Mouse (Mus musculus) midbrain, embryonic 12.5 days (tissue): Measurements from ENCODE around the gene En1. TPM values are rescaled to one million over a fixed set of nuclear protein-coding genes. Genes with fewer than 3 reads are reported as not detected.

Source experiments
- ATAC-seq: fragments of 200-750 bp; cut with Nextera tagmentation; 2 replicates; pipeline ENCODE4 v1.8.0; 2017; ENCODE audit warnings: low read depth, moderate TSS enrichment, moderate library complexity; ENCODE audit not compliant: low FRiP score
- H3K27ac ChIP-seq: fragments of 300-500 bp; sonication (generic); replicated peaks from 2 replicates; pipeline ENCODE4 v1.5.1; 2016; ENCODE audit warnings: mild to moderate bottlenecking
- H3K27me3 ChIP-seq: fragments of 300-500 bp; sonication (generic); 2 replicates; pipeline ENCODE4 v1.6.1; 2016; ENCODE audit warnings: mild to moderate bottlenecking
- H3K36me3 ChIP-seq: fragments of 300-500 bp; sonication (generic); 2 replicates; pipeline ENCODE4 v1.6.1; 2016
- H3K4me1 ChIP-seq: fragments of 300-500 bp; sonication (generic); 2 replicates; pipeline ENCODE4 v1.6.1; 2016
- H3K4me2 ChIP-seq: fragments of 300-500 bp; sonication (generic); replicated peaks from 2 replicates; pipeline ENCODE4 v1.6.1; 2016; ENCODE audit warnings: mild to moderate bottlenecking, moderate library complexity
- H3K4me3 ChIP-seq: fragments of 300-500 bp; sonication (generic); 2 replicates; pipeline ENCODE4 v1.5.1; 2016; ENCODE audit warnings: mild to moderate bottlenecking
- H3K9ac ChIP-seq: fragments of 300-500 bp; sonication (generic); replicated peaks from 2 replicates; pipeline ENCODE4 v1.6.1; 2016; ENCODE audit warnings: mild to moderate bottlenecking, moderate library complexity
- H3K9me3 ChIP-seq: fragments of 300-500 bp; sonication (generic); 2 replicates; pipeline ENCODE4 v1.6.1; 2016; ENCODE audit warnings: mild to moderate bottlenecking
- WGBS: fragments of 180-500 bp; shearing (Covaris S2); methylation state at CpG from one replicate; pipeline ENCODE4 v1.1.7; 2016; 5-methylcytosine and 5-hydroxymethylcytosine counted together
- polyA plus RNA-seq: library from polyadenylated mRNA; unstranded; fragments of >200 nt; fragmentation: Nextera tagmentation; extraction: Ambion mirVana; gene quantifications from 2 replicates; pipeline ENCODE4 v1.2.1, GENCODE M21; 2016

The En1 gene
- polyA plus RNA-seq, 1 experiment from 2014 or later, result 10.3 TPM

DNA sequence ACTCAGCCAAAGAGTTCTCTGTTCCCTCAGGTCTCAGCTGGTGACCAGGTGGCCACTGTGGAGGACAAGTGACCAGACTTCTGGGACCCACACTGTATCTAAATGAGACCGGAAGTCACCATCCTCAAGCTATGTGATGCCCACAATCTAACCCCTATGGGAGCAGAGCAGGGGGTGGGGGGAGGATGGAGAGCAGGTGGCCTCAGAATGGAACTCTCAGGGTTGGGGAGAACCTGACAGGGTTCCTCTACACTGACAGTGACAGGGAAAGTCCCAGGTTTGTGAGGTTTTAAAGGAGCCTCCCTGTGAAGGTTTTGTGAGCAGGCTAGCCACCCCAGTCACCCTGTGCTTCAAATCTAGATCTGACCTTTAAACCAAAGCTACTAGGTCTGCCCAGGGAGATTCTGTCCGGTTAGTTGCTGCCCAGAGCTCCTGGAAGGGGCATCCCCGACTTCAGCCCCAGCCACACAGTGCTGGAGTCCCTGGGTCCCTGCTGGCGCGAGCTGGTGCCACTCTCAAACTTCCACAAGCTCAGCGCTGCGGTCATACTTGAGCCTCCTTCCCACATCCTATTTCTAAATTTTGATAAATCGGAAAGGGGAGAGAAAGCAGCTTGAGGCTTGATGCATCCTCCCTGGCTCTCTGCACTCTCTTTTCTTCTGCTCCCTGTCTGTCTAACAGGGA, 8.8 kb upstream of the En1 start:
- Histone ChIP-seq H3K4me1 (0 out of 2 replicates have a peak, but pooled peaks cover 4% of the 10 kb centered on the region), H3K9ac (no peak overlapping the region), H3K4me3 (no peak overlapping the region), H3K27me3 (peaks cover 96% of the 10 kb centered on the region), H3K4me2 (no peak overlapping the region), H3K27ac (no peak overlapping the region), H3K9me3 (no peaks in the 10 kb centered on the region), H3K36me3 (no peaks in the 10 kb centered on the region)
- WGBS, result 19% methylated on average over 8 of the region's 8 CpGs
- no peak for ATAC-seq

DNA sequence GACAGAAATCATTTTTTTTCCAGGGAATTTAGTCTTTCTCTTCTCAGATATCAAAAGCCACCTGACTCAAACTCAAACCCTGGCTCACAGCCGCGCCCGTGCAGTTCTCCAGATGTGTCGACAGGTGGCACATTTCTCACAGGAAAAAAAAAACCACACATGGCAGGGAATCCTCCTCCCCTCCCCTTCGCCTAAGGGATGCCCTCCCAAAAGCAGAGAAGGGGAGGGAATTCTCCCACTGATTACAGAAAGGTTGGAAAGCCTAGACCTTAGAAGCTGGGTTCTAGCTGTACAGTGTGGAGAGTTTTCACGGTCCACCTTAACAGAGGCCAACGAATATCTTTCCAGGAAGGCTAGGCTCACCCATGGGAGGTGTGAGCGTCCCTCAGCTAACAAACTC, 7.6 kb upstream of the En1 start:
- under 1% methylated on average over 8 of the region's 8 CpGs for WGBS
- peaks cover 98% of the 10 kb centered on the region for H3K27me3 ChIP-seq
- H3K4me2 ChIP-seq, result 0 out of 2 replicates have a peak overlapping the region, but pooled peaks have one; percentile 13
- no peaks in the 10 kb centered on the region for H3K36me3 ChIP-seq
- H3K9me3 ChIP-seq, result no peaks in the 10 kb centered on the region
- no peak overlapping the region for H3K27ac ChIP-seq
- H3K4me3 ChIP-seq, result no peak overlapping the region
- H3K9ac ChIP-seq, result no peak overlapping the region
- H3K4me1 ChIP-seq, result 0 out of 2 replicates have a peak, but pooled peaks cover 4% of the 10 kb centered on the region
- ATAC-seq, result peak; percentile 11; the same call in 1 of the 2 replicates

DNA sequence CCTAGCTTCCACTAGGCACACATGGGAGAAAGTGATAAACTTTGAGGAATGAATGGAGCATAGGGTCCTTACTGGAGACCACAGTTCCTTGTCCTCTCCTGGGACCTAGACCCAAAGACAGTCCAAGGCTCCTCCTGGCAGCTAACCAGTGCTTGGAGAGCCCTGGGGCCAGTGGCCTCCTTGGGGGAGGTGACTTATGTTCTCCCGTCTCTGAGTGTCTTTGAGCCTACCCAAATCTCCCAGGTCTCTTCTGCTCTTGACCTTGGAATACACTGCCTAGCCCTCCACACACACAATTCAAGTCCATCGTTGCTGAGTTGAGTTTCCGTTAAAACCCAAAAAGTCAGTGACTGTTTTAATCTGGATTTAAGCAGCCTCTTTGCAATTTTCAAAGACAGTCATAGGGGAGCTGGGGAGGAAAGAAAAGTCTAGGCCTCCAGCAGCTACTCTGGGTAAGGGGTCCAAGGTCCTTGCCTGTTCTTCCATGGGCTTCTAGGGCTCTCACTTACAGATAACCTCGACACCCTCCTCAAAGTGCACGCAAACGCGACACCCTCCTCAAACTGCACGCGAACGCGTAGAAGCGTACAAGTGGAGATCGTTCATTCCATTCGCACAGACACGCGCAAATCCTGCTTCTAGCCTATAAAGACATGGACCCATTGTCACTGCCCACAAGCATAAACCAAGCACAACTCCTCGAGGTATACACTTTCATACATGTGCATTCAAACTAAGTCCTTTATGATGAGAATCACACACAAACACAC, 6.6 kb upstream of the En1 start:
- no peak for ATAC-seq
- H3K4me1 ChIP-seq, result 0 out of 2 replicates have a peak, but pooled peaks cover 4% of the 10 kb centered on the region
- H3K36me3 ChIP-seq, result no peaks in the 10 kb centered on the region
- peaks cover 100% of the 10 kb centered on the region for H3K27me3 ChIP-seq
- no peaks in the 10 kb centered on the region for H3K9me3 ChIP-seq
- WGBS, result 3% methylated on average over 17 of the region's 17 CpGs
- no peak overlapping the region for H3K9ac ChIP-seq
- H3K27ac ChIP-seq, result no peak overlapping the region
- peak overlapping the region; percentile 35 for H3K4me3 ChIP-seq
- peak overlapping the region; percentile 77 for H3K4me2 ChIP-seq

DNA sequence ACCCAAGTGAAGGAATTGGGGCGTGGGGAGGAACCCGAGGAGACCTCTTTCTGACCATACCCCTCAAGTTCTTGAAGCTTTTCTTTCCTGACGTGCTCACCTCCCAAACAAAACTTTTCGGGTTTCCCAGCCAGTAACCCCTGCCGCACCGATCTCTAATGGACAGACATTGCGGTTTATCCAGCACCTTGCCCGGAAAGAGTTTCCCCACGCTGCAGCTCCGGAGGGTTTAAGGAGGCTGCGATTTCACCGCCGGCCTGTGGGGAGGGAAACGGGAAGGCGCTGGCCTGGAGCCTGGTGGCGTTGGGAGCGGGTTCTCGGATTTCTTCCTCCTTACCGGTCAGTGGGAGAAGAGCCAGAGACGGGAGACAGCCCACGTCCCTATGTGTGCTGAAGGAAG, 5.9 kb upstream of the En1 start:
- Histone ChIP-seq H3K9me3 (no peaks in the 10 kb centered on the region), H3K36me3 (no peaks in the 10 kb centered on the region), H3K4me1 (0 out of 2 replicates have a peak, but pooled peaks cover 4% of the 10 kb centered on the region), H3K27ac (no peak overlapping the region; the same call in 1 of the 2 replicates), H3K4me3 (peak overlapping the region; percentile 35), H3K27me3 (peaks cover 100% of the 10 kb centered on the region), H3K4me2 (peak overlapping the region; percentile 77), H3K9ac (peak overlapping the region; percentile 41; the same call in 1 of the 2 replicates)
- WGBS, result 0% methylated on average over 21 of the region's 21 CpGs
- ATAC-seq, result peak; percentile 18; the same call in 1 of the 2 replicates

DNA sequence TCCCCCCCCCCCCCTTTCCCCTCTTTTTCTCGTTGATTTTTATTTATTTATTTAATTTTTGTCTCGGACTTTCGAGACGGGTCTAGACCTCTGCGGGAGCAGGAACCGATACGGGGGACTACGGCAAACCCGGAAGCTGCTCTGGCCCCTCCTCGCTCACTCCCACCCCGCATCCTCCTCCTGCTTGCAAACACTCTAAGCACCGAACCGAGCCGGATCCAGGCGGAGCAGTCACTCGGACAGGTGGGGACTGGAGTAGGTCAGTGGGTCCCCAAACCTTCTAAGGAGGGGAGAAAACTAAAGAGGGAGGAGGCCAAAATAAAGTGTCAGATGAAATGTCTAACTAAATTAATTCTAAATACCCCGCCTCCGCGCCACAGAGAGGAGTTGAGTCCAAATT, 5.4 kb upstream of the En1 start:
- under 1% methylated on average over 19 of the region's 19 CpGs for WGBS
- peak; percentile 27; the same call in 1 of the 2 replicates for ATAC-seq

DNA sequence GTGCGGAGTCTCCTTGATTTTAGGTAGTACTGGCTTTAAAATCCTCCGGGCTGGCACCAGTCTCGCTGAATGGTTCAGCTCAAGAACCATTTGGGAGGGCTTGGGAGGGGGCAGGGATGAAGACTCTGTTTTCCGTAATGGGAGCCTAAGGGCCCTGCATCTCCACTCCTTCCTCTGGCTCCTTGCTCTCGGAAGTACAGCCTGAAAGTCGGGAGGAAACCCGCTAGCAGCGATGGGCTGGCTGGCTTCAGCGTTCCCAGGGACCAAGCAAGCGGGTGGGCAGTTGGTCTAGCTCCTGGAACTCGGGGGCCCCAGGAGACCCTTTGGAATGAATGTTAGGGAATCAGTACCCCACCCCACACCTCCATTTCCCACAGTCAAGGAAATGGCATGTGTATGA, 4.9 kb upstream of the En1 start:
- Histone ChIP-seq H3K4me2 (peak overlapping the region; percentile 77), H3K4me1 (peaks cover 8% of the 10 kb centered on the region), H3K4me3 (peak overlapping the region; percentile 35), H3K27me3 (peaks cover 100% of the 10 kb centered on the region), H3K36me3 (no peaks in the 10 kb centered on the region), H3K27ac (0 out of 2 replicates have a peak overlapping the region, but pooled peaks have one; percentile 3), H3K9ac (peak overlapping the region; percentile 41; the same call in 1 of the 2 replicates), H3K9me3 (no peaks in the 10 kb centered on the region)
- under 1% methylated on average over 11 of the region's 11 CpGs for WGBS
- no peak for ATAC-seq

More for the DNA sequence above, 5.4 kb upstream of the En1 start:
- peak overlapping the region; percentile 41 for H3K9ac ChIP-seq
- H3K27me3 ChIP-seq, result peaks cover 100% of the 10 kb centered on the region
- H3K4me1 ChIP-seq, result peaks cover 4% of the 10 kb centered on the region; the same call in 1 of the 2 replicates
- peak overlapping the region; percentile 77 for H3K4me2 ChIP-seq
- H3K36me3 ChIP-seq, result no peaks in the 10 kb centered on the region
- peak overlapping the region; percentile 35 for H3K4me3 ChIP-seq
- H3K27ac ChIP-seq, result no peak overlapping the region; the same call in 1 of the 2 replicates
- H3K9me3 ChIP-seq, result no peaks in the 10 kb centered on the region

DNA sequence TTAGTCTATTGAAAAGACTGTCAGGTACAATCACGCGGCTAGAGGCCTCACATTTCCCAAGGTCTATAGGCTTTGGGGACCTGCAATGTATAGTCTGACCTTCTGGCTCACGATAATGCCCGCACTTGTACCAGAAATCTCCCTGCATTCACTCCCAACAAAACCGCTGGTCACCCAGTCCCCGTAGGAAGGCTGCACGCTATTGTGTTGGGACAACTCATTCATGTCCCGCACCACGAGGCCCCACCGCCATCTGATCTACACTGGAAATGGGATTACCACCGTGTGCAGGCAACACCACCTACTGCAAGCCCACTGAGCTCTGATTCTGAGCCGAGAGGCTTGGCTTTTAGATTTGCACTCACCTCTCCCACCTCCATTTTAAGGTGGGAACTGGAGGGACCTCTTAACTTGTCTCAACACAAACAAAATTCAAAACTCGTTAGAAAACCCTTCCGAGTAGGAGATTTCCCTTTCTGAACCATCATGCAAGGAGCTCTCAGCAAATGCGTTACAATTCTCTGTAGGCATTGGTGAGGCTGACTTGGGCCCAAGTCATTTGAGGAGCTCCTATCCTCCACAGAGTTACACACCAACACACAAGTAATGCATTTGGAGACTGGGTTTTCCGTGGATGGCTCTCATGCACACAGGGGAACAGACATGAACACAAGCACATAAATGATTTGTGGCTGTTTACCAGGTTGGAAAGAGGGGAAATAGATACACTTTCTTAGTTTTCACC, 3.9 kb upstream of the En1 start:
- H3K27me3 ChIP-seq, result peaks cover 96% of the 10 kb centered on the region
- H3K4me3 ChIP-seq, result peak overlapping the region; percentile 62
- H3K36me3 ChIP-seq, result no peaks in the 10 kb centered on the region
- no peaks in the 10 kb centered on the region for H3K9me3 ChIP-seq
- H3K4me1 ChIP-seq, result peaks cover 16% of the 10 kb centered on the region
- no peak for ATAC-seq
- WGBS, result 1% methylated on average over 16 of the region's 16 CpGs
- H3K9ac ChIP-seq, result 0 out of 2 replicates have a peak overlapping the region, but pooled peaks have one; percentile 1
- H3K4me2 ChIP-seq, result peak overlapping the region; percentile 77
- 0 out of 2 replicates have a peak overlapping the region, but pooled peaks have one; percentile 3 for H3K27ac ChIP-seq

DNA sequence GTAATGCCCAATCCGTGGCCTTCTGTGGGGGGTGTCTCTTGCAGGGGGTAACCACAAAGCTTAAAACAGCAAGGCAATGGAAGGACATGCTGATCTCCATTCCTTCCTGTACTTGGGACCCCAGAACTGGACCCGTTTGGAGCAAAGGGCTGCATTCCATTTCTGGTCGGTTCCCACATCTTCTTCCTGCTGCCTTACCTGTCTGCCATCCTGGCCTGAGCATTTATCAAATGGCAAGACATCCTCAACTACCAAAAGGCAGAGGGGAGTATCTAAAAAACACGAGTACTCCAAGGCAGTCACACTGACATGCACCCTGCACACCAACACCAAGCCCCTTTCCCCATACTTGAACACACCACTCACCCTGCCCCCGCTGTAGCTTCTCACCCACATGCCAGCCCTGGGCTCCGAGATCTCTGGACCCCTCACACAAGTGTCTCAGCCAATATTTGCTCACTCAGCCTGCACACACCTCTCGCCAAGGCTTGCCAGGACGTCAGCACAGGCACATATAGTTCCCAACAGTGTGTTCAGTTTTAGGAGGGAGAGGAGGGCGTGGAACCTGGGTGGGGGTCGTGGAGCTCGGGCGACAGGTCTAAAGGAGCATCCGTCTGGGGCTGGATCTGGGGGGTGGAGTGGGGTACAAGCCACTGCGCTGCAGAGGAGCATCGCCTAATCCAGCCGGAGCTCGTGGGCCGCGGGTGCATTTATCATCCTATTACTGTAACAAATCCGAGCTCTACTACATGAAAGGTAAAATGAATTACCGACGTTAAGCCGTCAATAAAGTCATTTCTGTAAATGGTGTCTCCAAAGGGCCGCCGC, 2.7 kb upstream of the En1 start:
- H3K4me1 ChIP-seq, result peaks cover 20% of the 10 kb centered on the region
- no peaks in the 10 kb centered on the region for H3K36me3 ChIP-seq
- no peak for ATAC-seq
- peaks cover 96% of the 10 kb centered on the region for H3K27me3 ChIP-seq
- H3K4me3 ChIP-seq, result peak overlapping the region; percentile 62
- WGBS, result under 1% methylated on average over 25 of the region's 25 CpGs
- peak overlapping the region; percentile 44 for H3K9ac ChIP-seq
- H3K9me3 ChIP-seq, result no peaks in the 10 kb centered on the region
- H3K4me2 ChIP-seq, result peak overlapping the region; percentile 77
- peak overlapping the region; percentile 43; the same call in 1 of the 2 replicates for H3K27ac ChIP-seq

DNA sequence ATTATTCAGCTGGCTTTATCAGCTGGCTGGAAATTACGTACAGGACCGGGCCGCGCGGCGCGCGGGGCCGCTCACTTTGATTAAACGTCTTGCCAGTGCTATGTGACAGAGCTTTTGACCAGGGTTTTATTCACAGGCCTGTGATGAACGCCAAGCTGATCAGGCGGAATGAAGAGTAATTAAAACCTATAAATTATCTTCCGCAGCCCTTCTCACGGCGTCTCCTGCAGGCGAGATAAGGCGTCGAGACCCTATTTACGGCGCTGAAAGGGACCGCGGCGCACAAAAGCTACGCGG, 2.1 kb upstream of the En1 start:
- no peaks in the 10 kb centered on the region for H3K36me3 ChIP-seq
- peak overlapping the region; percentile 77 for H3K4me2 ChIP-seq
- H3K4me1 ChIP-seq, result peaks cover 20% of the 10 kb centered on the region
- ATAC-seq, result no peak
- under 1% methylated on average over 25 of the region's 25 CpGs for WGBS
- H3K9ac ChIP-seq, result peak overlapping the region; percentile 44; the same call in 1 of the 2 replicates
- peak overlapping the region; percentile 43; the same call in 1 of the 2 replicates for H3K27ac ChIP-seq
- H3K9me3 ChIP-seq, result no peaks in the 10 kb centered on the region
- H3K4me3 ChIP-seq, result peak overlapping the region; percentile 62
- H3K27me3 ChIP-seq, result peaks cover 96% of the 10 kb centered on the region

DNA sequence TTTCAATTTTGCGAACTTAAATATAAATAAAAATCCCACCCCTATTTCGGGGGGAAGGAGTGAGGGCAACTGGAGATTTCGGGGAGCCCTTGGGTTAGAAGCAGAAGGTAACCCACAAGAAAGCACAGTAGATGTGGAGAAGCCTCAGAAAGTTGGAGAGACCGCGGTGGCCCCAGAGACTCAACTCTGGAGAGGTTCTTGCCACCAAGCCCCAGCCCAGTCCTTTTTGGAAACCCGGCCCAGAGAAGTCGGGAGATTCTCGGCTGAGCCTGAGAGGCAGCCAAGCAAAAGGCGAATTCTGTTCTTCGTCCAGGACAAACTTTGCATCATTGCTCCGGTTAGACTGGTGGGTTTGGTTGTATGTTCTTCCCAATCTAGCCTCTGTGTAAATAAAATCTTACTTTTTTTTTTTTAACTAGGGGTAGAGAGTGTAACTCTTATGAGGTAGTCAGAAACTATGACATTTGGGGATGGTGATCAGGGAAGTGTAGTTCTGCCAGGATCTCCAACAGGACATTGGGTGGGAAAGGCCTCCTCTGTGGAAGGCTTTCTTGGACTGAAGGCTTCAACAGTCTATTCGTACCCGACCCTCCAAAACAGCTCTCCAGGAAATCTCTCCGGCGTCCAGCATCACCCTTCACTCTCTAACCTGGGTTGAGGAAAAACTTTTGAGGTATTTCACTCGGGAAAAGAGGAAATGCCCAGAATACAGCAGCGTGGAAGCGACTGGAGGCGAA, 1.5 kb upstream of the En1 start:
- Histone ChIP-seq H3K9me3 (no peaks in the 10 kb centered on the region), H3K9ac (peak overlapping the region; percentile 50), H3K4me2 (peak overlapping the region; percentile 77), H3K36me3 (no peaks in the 10 kb centered on the region), H3K4me1 (peaks cover 20% of the 10 kb centered on the region), H3K27me3 (peaks cover 96% of the 10 kb centered on the region), H3K27ac (peak overlapping the region; percentile 70), H3K4me3 (peak overlapping the region; percentile 62)
- no peak for ATAC-seq
- 1% methylated on average over 19 of the region's 19 CpGs for WGBS
